Mouse (Mus musculus) ES-E14 (cell line): ENCODE results near the gene Akr1b3. TPM values are rescaled to one million over a fixed set of nuclear protein-coding genes. Genes with fewer than 3 reads are reported as not detected.

Experiments
- DNase-seq: peaks from one replicate; pipeline ENCODE4 v3.0.0-alpha.2; 2013; ENCODE audit warnings: low read depth, low spot score
- H3K27ac ChIP-seq: 2 replicates; pipeline ENCODE4 v1.5.1; 2012; ENCODE audit warnings: low read depth, mild to moderate bottlenecking, low read length, moderate library complexity, mixed read lengths; ENCODE audit not compliant: poor library complexity, insufficient read depth, severe bottlenecking
- H3K36me3 ChIP-seq: 2 replicates; pipeline ENCODE4 v1.6.1; 2012; ENCODE audit warnings: mild to moderate bottlenecking, low read length, moderate library complexity, mixed read lengths; ENCODE audit not compliant: control insufficient read depth, poor library complexity, insufficient read depth, severe bottlenecking
- H3K4me1 ChIP-seq, 2 experiments: fragments of 150-350 bp in 1 of 2; sonication (generic) in 1 of 2; 2 replicates each; pipeline ENCODE4 v1.6.1; 2012; ENCODE audit warnings: low read length in 2 of 2, mild to moderate bottlenecking in 1 of 2, mixed read lengths in 1 of 2; ENCODE audit not compliant: control insufficient read depth in 2 of 2, insufficient read depth in 2 of 2, poor library complexity in 1 of 2
- H3K4me3 ChIP-seq, 2 experiments: fragments of 150-350 bp in 1 of 2; sonication (generic) in 1 of 2; 2 replicates each; pipeline ENCODE4 v1.5.1; 2012; ENCODE audit warnings: low read length in 2 of 2, low read depth in 1 of 2, mild to moderate bottlenecking in 1 of 2, mixed read lengths in 1 of 2; ENCODE audit not compliant: insufficient read depth in 1 of 2, poor library complexity in 1 of 2, severe bottlenecking in 1 of 2
- H3K9ac ChIP-seq: 2 replicates; pipeline ENCODE4 v1.6.1; 2012; ENCODE audit warnings: low read depth, mild to moderate bottlenecking, low read length, mixed read lengths; ENCODE audit not compliant: poor library complexity, insufficient read depth, severe bottlenecking
- H3K9me3 ChIP-seq: fragments of 150-350 bp; sonication (generic); 2 replicates; pipeline ENCODE4 v1.6.1; 2012; ENCODE audit warnings: low read depth, mild to moderate bottlenecking, low read length; ENCODE audit not compliant: control insufficient read depth, insufficient read depth
- CHD2 ChIP-seq: IDR thresholded peaks from 2 replicates; pipeline ENCODE4 v1.6.1; 2014; ENCODE audit warnings: mild to moderate bottlenecking, low read depth, low read length, inconsistent platforms
- HCFC1 ChIP-seq: IDR thresholded peaks from 2 replicates; pipeline ENCODE4 v1.6.1; 2012; ENCODE audit warnings: low read length, inconsistent platforms, borderline replicate concordance; ENCODE audit not compliant: insufficient read depth
- MAFK ChIP-seq: IDR thresholded peaks from 2 replicates; pipeline ENCODE4 v1.6.1; 2014; ENCODE audit warnings: mild to moderate bottlenecking, low read depth, low read length, inconsistent platforms; ENCODE audit not compliant: insufficient read depth
- ZC3H11A ChIP-seq: IDR thresholded peaks from 2 replicates; pipeline ENCODE4 v1.6.1; 2012; ENCODE audit warnings: low read depth, mild to moderate bottlenecking, inconsistent platforms, low read length, borderline replicate concordance
- ZNF384 ChIP-seq: IDR thresholded peaks from 2 replicates; pipeline ENCODE4 v1.6.1; 2012; ENCODE audit warnings: low read depth, low read length, inconsistent platforms
- in situ Hi-C, 2 experiments: fragments of 600-800 bp; cut with MboI; formaldehyde crosslinking; loops; one replicate each; pipeline ENCODE4 v1.15.1; 2025; ENCODE audit warnings: low sequenced_read_pairs in 2 of 2, inconsistent platforms in 1 of 2; ENCODE audit not compliant: unreplicated experiment in 2 of 2
- total RNA-seq: library from RNA; depleted of rRNA; stranded (reverse); fragments of 300-350 nt; gene quantifications from 2 replicates; pipeline ENCODE4 v1.2.3, GENCODE M21; 2012

Gene Akr1b3
- total RNA-seq, 1 experiment, result 431 TPM

DNA sequence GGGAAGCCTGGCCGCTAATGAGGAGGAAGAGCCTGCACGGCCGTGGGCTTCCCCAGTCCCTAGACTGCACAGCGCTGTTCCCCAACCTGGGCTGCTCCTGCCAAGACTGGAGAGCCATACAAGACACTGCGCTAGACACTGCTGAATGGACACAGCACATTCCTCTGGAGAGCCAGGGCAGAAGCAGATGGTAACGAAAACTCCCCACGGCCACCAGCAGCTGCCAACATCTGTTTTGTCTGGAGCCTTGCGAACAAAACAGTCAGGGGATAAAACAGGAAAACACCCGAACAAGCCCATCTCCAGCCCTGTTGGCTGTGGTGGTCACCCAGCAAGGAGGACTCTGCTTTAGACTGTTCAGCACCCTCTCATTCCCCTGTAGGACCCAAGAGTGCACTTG lies 3.9 kb downstream of the Akr1b3 start:
- H3K36me3 ChIP-seq, result peaks cover 45% of the 10 kb centered on the region
- H3K4me3 ChIP-seq, result no peak overlapping the region; a peak in 1 of 4 replicates
- DNase-seq, result no peak
- no peak overlapping the region for H3K27ac ChIP-seq
- TF ChIP-seq ZC3H11A (no peak), CHD2 (no peak), HCFC1 (no peak), ZNF384 (no peak), MAFK (no peak)
- H3K9me3 ChIP-seq, result no peaks in the 10 kb centered on the region
- peaks cover 4 to 10% of the 10 kb centered on the region in 2 experiments; a peak in 3 of 4 replicates for H3K4me1 ChIP-seq
- in situ Hi-C loops, result no loop called here
- no peak overlapping the region for H3K9ac ChIP-seq

DNA sequence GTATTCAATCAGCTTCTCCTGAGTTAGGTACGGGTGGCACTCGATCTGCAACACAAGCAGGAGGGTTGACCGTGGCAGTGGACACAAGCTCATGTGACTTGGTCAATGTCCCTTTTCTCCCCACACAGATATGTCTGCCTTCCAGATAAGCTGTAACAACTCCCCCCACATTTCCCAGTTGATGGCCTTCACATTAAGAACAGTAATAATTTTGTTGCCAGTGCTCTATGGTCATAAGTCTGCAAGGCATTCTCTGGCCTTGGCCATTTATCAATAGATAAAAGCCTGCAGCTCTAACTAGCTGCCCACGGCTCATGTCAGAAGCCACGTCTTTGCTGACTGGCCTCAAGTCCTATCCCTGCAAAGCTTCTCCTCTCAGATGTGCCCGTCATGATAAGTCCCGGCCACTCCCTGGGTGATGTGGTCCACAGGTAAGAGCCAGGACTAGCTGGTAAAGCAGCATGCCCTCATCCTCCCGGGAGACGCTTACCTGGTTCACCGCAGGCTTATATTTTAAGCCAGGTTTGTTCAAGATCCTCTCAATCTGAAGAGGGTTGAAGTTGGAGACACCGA lies 7.2 kb downstream of the Akr1b3 start:
- H3K36me3 ChIP-seq, result peaks cover 66% of the 10 kb centered on the region
- in situ Hi-C loops, result no loop called here
- H3K9me3 ChIP-seq, result no peaks in the 10 kb centered on the region
- H3K4me1 ChIP-seq, result peaks cover 0 to 10% of the 10 kb centered on the region in 2 experiments; a peak in 2 of 4 replicates
- H3K27ac ChIP-seq, result no peak overlapping the region
- no peak for DNase-seq
- H3K4me3 ChIP-seq, result no peak overlapping the region
- TF ChIP-seq ZNF384 (no peak), CHD2 (no peak), MAFK (no peak), ZC3H11A (no peak), HCFC1 (no peak)
- H3K9ac ChIP-seq, result no peak overlapping the region

GRCm38 (mm10) chr6:34309526-34309925 lies 7.8 kb downstream of the Akr1b3 start:
- peaks cover 72% of the 10 kb centered on the region for H3K36me3 ChIP-seq
- H3K4me1 ChIP-seq, result peaks cover 0 to 12% of the 10 kb centered on the region in 2 experiments; a peak in 2 of 4 replicates
- H3K9me3 ChIP-seq, result no peaks in the 10 kb centered on the region
- no peak overlapping the region for H3K9ac ChIP-seq
- TF ChIP-seq ZNF384 (no peak), MAFK (no peak)
- H3K4me3 ChIP-seq, result no peak overlapping the region
- DNase-seq, result no peak
- no peak overlapping the region for H3K27ac ChIP-seq
- in situ Hi-C loops, result no loop called here

DNA sequence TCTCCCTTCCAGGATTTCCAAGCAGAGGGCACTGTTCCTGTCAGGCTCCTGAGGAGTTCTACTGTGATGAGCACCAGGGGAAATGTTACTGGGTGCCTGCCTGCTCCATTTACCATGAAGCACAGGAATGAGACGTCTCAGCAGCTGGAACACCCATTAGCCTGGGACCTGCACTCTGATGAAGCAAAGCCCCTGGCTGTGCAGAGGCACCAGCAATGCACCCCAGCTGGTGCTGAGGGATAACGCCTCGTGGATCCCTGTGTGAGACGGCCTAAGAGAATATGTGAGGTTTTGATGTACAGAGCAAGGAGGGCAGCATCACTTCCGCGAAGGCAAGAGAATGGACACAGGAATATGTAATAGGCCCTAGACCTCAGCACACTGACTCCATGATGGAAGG lies 10.5 kb downstream of the Akr1b3 start:
- H3K27ac ChIP-seq, result no peak overlapping the region
- H3K9ac ChIP-seq, result no peak overlapping the region
- TF ChIP-seq MAFK, result no peak
- TF ChIP-seq HCFC1, result no peak
- TF ChIP-seq ZNF384, result no peak
- TF ChIP-seq ZC3H11A, result no peak
- H3K9me3 ChIP-seq, result no peaks in the 10 kb centered on the region
- no peak for DNase-seq
- H3K4me3 ChIP-seq, result no peak overlapping the region
- peaks cover 2% of the 10 kb centered on the region in 2 experiments; a peak in 1 of 4 replicates for H3K4me1 ChIP-seq
- in situ Hi-C loops, result no loop called here
- peaks cover 65% of the 10 kb centered on the region for H3K36me3 ChIP-seq

- no peak for TF ChIP-seq HCFC1
- TF ChIP-seq MAFK, result no peak
- no peak for TF ChIP-seq ZNF384
- no peak for TF ChIP-seq CHD2
- no peak for TF ChIP-seq ZC3H11A
- Histone ChIP-seq H3K4me1 (peaks cover 2% of the 10 kb centered on the region in 2 experiments; a peak in 1 of 4 replicates), H3K27ac (no peak overlapping the region), H3K9me3 (no peaks in the 10 kb centered on the region), H3K9ac (no peak overlapping the region), H3K36me3 (peaks cover 46% of the 10 kb centered on the region), H3K4me3 (no peak overlapping the region)
- peak; percentile 28 for DNase-seq
- in situ Hi-C loops, result no loop called here
These were observed 12.5 kb downstream of the Akr1b3 start for GRCm38 (mm10) chr6:34304675-34305241.
